Mouse (Mus musculus): ENCODE data around the gene Tpcn2.

Gene Tpcn2

DNA sequence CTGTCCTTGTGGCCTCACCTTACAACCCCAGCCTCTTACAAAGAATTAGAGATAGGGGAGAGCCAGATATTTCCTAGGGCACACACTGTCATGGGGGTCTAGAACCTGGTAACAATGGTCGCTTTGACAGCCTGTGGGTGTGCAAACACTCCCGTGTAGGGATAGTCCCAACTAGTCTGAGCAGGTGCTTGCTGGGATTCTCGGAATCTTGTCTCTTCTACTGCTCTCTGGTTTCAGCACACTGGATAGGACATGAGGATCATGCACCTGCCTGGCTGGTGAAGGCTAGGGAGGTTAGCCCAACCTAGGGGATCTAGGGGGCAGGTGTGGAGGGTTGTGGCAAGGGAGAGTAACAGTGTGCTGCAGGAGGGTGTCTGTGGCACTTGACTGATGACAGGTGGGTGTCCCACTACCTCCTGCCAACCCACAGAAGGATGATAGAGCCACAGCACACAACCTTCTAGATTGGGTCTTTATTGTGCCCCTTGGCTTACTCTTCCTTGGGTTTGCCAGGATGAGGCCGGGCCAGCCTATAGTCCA, 78.4 kb downstream of the Tpcn2 start:
- no peak for DNase-seq (ENCODE audit: extremely low spot score)

GRCm38 (mm10) chr7:145199711-145200110, 84.1 kb downstream of the Tpcn2 start:
- no peak for DNase-seq (ENCODE audit: extremely low spot score)

- no peak for DNase-seq (ENCODE audit: extremely low spot score)
These were observed 85.5 kb downstream of the Tpcn2 start for GRCm38 (mm10) chr7:145198223-145198714.

DNA sequence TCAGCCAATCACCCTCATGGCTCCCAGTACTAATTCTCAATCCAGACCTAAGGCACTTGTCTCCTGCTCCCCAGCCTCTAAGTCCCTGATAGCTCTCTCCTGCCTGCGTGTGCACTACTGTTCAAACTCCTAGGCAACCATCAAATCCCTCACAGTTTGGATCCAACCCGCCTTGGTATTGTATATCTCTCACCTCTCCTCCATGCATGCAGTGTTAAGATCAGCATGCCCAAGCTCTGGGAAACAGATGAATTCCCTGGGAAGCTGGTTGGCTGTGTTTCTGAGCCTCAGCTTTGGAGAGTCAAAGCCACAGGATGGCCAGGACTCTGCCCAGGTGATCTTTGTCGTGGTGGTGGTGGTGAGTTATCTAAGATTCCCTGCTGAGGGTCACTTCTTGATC, 86.1 kb downstream of the Tpcn2 start:
- no peak for DNase-seq (ENCODE audit: extremely low spot score)

DNA sequence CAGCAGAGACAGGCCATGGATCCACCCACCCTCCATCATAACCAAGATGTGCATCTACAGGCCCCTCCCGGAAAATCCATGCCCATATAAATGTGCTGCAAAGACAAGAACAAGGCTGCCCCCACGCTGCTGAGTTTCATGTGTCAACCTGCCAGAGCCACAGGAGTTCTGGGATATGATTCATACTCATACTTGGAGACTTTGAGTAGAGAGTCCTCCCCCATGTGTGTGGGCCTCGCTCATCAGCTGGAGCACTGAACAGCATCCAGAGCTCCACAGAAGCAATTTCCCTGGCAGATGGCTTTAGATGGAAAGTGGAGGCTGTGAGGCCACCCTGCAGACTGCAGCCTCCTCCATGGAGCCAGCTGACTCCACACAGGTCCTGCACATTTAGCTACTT, 86.8 kb downstream of the Tpcn2 start:
- DNase-seq (ENCODE audit: extremely low spot score), result no peak

- no peak for DNase-seq (ENCODE audit: extremely low spot score)
These were observed 87.5 kb downstream of the Tpcn2 start for GRCm38 (mm10) chr7:145196340-145196739.

GRCm38 (mm10) chr7:145195186-145195927, 88.5 kb downstream of the Tpcn2 start:
- DNase-seq (ENCODE audit: extremely low spot score), result no peak

DNA sequence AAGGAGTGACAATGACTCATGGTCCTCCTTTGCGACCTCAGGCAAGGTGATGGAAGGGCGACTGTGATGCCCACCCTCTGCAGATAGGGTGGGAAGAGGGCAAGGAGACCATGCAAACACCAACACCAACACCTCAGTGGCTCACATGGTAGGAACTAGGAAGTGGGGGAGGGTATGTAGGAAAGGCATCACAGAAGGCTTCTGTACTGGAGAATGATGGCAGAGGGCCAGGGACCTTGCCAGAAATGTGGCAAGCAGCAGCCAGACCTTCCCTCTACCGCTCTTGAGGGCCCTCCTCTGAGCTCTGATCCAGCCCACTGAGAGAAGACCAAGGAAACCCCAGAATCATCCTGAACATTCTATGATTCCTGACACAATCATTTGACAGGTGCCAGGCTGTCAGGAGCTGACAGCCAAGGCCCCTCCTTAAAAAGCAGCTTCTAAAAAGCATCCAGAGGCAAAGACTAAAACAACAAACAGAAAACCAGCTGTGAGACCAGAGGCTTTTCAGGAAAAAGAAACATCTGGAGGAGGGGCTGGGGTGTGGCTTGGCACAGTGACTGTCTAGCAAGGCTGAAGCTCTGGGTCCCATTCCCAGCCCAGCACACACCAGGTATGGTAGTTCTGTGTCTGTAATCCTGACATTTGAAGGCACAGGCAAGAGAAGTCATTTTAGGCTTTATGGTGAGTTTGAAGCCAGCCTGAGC, 89.2 kb downstream of the Tpcn2 start:
- no peak for DNase-seq (ENCODE audit: extremely low spot score)

GRCm38 (mm10) chr7:145192836-145193235, 91.0 kb downstream of the Tpcn2 start:
- no peak for DNase-seq (ENCODE audit: extremely low spot score)

- DNase-seq (ENCODE audit: extremely low spot score), result no peak
These were observed 93.3 kb downstream of the Tpcn2 start for GRCm38 (mm10) chr7:145190520-145190919.

GRCm38 (mm10) chr7:145189342-145189741, 94.5 kb downstream of the Tpcn2 start:
- no peak for DNase-seq (ENCODE audit: extremely low spot score)

- no peak for DNase-seq (ENCODE audit: extremely low spot score)
These were observed 96.0 kb downstream of the Tpcn2 start for GRCm38 (mm10) chr7:145187802-145188201.

- DNase-seq (ENCODE audit: extremely low spot score), result no peak
These were observed 101.4 kb downstream of the Tpcn2 start for GRCm38 (mm10) chr7:145182388-145182787.

- no peak for DNase-seq (ENCODE audit: extremely low spot score)
These were observed 102.3 kb downstream of the Tpcn2 start for GRCm38 (mm10) chr7:145181376-145182034.

GRCm38 (mm10) chr7:145179691-145180091, 104.1 kb downstream of the Tpcn2 start:
- DNase-seq (ENCODE audit: extremely low spot score), result peak; percentile 39

DNA sequence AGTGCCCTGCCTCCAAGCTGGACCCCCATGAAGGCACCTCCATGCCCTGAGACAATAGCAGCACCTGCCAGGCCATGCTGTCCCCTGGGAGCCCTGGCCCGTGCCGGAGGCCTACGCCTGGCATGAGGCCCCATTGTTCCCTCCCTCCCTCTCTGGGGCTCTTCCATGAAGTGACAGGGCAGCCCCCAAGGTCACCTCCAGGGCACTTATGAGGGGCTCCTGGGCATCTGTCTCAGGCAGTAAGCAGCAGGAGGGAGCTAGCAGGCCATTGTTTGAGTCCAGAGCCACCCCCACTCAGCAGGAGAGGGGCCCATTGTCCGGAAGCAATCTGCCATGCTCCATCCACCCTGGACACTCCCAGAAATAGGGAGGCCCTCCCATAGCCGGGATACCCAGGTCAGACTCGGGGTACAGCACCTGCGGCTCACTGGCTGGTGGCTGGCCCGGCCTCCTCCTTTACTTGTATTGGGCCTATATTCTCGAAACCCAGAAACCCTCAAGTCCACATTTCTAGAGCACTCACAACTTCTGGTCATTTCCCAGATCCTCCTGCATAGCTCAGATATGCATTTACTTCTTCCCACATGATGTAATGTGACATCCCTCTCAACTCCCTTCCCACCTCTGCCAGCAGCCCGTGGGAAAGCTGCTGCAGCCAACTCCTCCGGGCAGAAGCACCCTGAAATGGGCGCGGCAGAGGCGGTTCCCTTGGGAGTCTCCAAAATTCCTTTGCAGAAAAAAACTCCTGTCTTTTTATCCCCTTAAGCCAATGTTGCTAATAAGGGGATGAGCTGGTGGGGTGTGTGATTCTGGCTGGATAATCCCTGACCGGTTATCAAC, 106.8 kb downstream of the Tpcn2 start:
- DNase-seq (ENCODE audit: extremely low spot score), result peak; percentile 21

GRCm38 (mm10) chr7:145173563-145173962, 110.2 kb downstream of the Tpcn2 start:
- no peak for DNase-seq (ENCODE audit: extremely low spot score)

GRCm38 (mm10) chr7:145173116-145173515, 110.7 kb downstream of the Tpcn2 start:
- DNase-seq (ENCODE audit: extremely low spot score), result peak; percentile 26

- DNase-seq (ENCODE audit: extremely low spot score), result no peak
These were observed 114.1 kb downstream of the Tpcn2 start for GRCm38 (mm10) chr7:145169703-145170102.

- peak; percentile 65 for DNase-seq (ENCODE audit: extremely low spot score)
These were observed 124.2 kb downstream of the Tpcn2 start for GRCm38 (mm10) chr7:145159283-145160240.

Data from embryo, embryonic 9.5 days (tissue).